Mouse (Mus musculus): ENCODE results near the gene Fbxo39.

Gene Fbxo39

DNA sequence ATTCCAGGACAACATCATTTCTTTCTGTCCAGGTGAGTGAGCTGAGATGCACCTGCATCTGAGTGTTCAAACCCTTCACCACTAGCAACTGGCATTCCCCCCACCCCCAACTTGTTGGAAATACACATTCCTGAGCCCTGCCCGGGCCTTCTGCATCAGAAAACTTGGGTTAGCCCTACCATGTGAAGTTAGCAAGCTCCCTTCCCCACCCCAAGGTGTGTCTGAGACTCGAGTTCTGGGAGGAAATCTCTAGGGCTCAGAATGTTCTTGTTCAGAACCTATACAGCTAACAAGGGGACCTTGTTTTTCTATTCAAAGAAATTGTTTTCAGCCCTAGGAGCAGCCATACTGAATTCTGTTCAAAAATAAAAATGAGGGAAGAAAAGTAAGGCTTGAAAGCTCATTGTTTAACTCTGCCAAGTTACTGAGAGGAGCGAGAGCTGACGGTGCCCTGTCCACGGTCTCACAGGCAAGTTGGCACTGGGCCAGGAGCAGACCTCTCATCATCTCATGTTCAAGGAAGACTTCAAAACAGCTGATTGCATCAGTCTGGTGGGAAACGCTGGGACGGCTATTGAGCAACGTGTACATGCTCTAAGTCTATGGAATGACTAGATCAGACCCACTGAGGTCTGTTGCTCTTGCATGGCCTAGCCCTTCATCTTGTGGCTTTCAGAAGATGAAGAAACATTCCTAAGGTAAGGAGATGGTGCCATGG lies 49.4 kb downstream of the Fbxo39 start:
- no peak for DNase-seq (ENCODE audit: low read depth, low spot score)

DNA sequence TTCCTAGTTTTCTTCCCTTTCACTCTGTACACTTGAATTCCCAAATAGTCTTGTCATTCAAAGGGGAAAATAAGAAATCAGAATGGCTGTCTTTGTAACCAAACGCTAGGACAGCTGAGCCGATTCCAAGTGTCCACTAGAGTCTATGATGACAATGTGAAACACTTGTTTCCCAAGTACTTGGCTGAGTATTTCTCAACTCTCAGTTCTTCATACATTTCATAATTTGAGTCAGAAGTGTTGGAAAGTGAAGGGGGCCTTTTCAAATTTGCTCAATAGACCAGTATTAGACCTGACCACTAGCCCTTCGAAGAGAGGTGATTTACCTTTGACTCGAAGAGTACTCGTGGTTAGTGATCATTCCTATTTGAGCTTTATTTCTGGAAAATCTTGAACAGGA lies 50.3 kb downstream of the Fbxo39 start:
- no peak for DNase-seq (ENCODE audit: low read depth, low spot score)

GRCm38 (mm10) chr11:72366126-72366525 lies 51.9 kb downstream of the Fbxo39 start:
- no peak for DNase-seq (ENCODE audit: low read depth, low spot score)

DNA sequence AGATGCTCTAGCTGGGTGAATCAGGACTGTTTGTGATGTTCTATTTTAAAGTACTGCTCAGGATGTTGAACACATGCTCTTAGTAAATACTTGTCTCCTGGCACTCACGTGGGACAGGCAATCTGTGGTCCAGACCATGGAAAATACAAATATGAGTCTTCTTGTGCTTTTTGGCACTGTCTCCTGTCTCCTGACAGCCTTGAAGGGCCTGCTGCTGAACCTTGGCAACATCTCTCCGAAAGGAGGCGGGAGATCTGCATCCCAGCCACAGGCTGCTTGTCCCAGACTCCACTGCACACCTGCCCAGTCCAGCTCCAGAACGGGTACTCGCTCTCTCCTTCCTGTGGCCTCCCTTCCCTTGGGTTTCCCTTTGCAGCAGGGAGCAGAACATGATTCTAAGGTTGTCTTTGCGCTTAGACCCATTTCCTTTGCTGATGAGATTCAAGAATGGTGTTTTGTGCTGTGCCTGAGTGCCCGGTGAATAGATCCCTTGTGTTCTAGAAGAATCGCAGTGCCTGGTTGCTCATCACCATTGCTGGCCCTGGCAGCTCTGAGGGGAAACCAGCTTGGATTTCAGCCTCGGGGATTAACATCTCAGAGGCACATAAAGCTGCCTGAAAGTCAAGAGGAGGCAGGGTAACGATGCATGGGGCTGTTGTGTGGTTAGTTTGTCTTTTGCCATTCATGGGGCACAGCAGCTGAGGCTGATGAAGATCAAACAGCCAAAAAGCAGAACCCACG lies 53.9 kb downstream of the Fbxo39 start:
- no peak for DNase-seq (ENCODE audit: low read depth, low spot score)
